Mouse (Mus musculus): ENCODE results near the gene Rhbdf1. TPM values are rescaled to one million over a fixed set of nuclear protein-coding genes. Genes with fewer than 3 reads are reported as not detected.
A peak's percentile ranks its signal among the peaks of the same experiment; 100 is the strongest.
"Not testable (repeated sequence)": the region's sequence is repeated elsewhere in the genome, so short reads cannot be mapped to it uniquely, and the experiment has no call there.

Gene Rhbdf1
- total RNA-seq, 1 experiment from 2014 or later = 22.4 TPM

DNA sequence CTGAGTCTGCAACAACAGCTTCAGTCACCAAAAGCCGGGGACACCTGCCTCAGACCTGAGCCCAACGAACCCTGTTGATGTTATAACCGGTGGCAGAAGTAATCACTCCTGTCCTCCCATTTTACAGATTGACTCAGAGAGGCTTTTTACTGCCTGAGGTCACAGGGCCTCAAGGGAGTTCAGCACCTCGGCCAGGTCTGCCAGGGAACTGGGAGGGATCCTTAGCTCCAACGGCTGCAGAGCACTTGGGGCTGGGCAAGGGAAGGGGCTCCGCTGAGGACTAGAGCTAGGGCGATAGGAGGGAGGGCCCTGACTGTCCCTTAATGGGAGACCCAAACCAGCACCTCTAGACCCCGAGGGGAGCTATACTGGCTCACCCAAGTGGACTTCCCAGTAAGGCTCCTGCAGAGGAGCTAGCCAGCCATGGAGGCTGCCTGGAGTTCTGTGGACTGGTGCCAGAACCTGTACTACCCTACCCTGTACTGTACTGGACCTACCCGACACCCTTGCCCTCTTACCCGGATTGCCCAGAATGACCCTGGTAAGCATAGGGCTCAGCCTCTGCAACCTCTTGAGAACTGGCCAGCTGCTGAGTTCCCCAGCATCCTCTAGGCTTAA lies 1.4 kb downstream of the Rhbdf1 start:
- no peak for DNase-seq

DNA sequence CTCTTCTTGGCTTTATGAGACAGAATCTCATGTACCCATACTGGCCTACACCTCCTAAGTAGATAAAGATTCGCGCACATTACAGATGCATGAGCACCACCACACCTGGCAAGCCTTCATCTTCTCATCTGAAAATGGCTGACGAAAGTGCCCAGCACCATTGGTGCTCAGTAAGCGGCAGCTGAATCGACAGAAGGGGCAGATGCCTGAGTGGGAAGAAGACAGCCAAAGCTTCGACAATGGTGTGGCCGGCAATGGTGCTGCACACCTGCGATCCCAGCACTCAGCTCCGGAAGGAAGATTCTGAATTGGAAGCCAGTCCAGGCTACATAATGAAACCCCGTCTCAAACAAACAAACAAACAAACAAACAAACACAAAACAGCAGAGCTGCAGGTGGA lies 2.8 kb downstream of the Rhbdf1 start:
- no peak for DNase-seq

DNA sequence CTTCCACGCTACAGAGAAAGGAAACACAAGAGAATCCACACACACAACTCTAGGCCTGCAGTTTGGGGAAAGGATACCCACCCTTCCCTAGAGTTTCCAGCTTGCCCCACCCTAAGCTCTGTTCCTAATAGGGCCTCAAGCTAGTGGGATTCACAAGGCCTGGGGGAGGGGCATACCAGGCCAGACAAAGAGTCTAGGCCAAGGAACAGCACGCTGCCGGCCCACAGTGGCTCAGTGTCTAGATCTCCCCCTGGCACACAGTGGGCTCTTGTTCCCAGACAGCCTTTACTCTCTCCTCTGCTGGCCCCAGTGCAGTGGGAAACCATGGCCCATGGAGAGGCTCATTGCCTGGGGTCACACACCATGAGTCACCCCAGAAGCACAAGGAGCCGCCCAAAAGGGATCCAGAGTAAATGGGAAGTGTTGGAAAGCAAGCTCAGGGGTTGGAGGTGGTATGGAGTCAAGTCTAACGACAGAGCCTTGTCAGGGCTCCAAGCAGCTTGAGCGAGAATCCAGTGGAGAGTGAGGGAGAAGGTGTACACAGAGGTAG lies 3.5 kb downstream of the Rhbdf1 start:
- no peak for DNase-seq

DNA sequence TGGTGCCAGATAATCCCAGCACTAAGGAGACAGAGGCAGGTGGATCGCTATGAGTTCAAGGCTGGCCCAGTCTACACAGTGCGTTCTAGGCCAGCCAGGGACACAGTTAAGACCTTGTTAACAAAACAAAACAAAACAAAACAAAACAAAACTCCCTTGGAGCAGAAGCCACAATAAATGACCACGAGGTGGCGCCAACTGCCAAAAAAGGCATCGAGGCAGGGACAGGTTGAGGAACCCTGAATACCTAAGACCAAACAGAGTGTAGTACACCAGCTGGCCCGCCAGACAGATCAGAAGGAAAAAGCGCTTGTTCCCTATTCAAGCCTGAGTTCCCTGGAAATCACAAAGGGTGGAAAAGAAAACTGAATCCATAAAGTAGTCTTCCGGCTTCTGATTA lies 5.2 kb downstream of the Rhbdf1 start:
- DNase-seq = peak; percentile 86

DNA sequence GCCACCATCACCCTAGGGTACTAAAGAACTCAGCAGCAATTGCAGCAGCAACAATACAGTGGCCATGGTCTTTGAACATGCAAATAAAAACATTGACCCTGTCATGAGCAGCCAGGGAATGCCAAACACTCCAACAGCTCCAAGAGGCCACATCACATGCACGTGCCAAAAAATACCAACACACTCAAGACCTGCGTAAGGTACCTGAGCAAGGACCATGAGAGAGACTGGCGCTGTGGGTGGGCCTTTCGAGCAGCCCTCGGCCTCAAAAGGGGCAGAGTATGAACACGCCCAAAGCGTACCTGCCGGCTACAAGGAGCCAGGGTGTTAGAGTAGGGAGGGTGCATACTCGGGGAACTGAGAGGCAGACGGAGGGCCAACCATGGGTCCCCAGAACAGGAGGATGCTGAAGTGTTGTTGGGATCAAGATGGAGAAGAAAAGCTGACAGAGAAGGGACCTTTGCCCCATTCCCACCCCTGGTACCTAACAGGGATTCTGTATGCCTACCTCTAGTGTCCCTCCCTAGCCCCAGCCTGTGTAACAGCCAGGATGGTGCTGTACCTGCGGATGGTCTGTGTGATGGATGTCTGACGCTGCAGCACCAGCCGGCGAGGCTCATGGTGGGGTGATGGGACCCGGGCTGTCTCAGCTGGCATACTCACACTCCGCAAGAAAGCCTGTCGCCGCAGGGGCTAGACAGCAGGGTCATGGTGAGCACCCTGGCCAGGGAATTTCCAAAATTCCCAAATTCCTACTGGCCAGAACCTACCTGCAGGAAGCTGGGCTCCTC lies 6.5 kb downstream of the Rhbdf1 start:
- DNase-seq = no peak

DNA sequence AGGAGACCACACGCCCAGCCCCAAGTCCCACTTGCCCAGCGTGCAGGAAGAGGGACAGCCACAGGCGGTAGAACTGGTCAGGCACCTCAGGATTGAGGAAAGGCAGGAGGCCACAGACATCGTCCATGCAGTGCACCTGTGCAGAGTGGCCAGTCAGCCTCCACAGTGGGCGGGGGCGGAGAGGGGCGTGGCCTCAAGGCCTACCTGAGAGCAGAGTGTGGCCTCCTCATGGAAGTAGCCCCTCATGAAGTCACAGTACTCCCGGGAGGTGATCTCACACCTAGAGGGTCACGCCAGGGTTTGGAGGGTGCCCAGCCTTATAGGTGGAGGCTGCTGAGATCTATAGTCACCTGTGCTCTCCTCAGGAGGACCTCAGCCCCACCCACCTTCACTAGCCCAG lies 11.5 kb downstream of the Rhbdf1 start:
- no peak for DNase-seq

DNA sequence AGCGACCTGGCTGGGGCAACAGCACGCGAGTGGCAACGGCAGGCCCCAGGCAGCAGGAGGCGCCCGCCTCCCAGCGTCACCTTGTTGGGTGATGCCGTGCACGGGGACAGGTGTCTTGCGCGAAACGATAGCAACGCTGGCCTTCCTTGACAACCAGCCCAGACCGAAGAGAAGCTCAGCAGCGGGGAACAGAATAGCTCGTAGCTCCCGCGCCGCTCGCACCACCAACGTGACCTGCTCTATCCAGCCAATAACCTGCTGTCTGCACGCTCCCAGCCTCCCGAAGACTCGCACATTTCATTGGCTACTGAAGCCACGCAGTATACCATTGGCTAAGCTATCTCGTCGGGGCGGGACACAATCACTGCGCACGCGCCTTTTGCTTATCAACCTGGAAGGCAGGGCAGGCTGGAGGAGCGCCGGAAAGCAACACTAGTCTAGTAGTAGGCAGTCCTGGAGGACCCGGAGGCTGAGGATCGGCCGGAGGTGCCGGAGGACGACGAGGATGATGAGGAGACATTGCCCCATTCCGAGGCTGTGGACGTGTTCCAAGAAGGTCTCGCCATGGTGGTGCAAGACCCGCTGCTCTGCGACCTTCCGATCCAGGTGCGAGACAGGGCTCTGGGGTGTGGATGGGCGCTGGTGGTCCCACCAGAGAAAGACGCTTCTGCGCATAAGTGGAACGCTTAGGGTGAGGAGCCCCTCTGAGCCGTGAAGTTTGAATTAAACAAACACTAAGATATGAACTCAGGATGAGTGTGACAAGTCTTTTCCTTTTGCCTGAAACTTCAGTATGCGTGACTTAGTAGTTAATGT lies 16.8 kb downstream of the Rhbdf1 start, which contains the start of gene Snrnp25:
Snrnp25 (plus strand) TSS at position 358 of the 816 bp plus-strand sequence.
- DNase-seq = peak; percentile 98

DNA sequence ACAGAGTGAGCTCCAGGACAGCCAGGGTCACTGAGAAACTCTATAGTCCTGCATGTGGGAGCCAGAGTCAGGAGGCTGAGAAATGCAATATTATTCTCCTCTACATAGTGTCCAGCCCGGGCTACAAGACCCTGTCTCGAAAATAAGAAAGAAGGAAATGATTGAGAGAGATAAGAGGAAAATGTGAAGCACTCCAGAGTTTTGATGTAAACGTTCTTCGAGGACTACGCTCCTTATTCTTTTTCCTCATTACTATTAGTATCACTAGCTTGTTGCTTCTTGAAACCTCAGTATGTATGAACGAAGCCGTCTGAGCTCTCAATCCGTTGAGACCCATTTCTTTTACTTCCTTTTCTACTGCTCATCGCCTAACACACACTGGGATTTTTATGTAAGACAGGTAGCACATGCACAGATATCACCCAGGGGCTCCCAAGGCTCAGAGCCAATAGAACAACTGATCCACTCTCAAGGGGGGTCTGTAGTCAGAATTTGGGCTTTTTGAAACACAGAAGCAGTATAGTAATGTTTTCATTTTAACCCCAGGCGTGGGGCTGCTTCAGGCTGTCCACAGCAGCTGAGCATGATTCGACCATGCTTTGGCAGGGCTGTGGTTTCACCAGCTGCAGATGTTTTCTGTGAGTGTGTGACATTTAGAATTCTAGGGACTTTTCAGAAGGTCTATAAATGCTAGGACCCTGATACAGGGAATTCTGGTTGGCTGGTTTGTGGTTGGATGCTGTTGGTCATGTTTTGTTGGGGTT lies 20.0 kb downstream of the Rhbdf1 start:
- DNase-seq = no peak

DNA sequence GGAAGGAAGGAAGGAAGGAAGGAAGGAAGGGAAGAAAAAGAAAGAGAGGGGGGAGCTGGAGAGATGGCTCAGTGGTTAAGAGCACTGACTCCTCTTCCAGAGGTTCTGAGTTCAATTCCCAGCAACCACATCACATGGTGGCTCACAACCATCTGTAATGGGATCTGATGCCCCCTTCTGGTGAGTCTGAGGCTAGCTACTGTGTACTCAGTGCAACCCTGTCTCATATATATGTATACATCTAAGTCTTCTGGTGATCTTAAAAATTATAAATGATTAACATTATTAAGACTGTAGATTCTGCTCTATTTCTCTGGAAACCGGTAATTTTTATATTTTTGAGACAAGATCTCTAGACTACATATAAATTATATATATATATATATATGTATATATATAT lies 21.1 kb downstream of the Rhbdf1 start:
- not testable (repeated sequence) for DNase-seq

DNA sequence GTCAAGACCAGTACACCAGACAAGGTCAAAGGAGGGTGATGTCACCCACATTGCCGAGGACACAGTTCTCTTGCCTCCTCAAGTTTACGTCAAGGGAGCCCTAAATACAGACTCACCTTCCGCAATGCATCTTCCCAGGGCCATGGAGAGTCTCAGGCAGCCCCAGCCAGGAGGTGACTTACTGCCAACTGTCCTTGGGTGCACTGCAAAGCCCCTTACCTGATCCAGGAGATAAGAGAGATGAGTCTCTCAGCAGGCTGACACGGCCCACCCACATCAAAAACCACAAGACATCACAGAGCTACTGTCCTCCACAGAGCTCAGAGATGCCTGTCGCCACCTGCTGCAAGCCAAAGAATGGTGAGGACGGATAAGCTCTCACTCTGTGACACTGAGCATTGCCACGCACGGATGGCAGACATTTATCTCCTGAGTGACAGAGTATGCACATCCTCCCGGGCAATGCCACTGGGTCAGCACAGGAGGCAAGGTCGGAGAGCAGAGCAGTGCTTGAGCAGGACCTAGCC lies 22.0 kb downstream of the Rhbdf1 start, which contains the start of gene Il9r:
Il9r (minus strand) TSS at position 205 of the 527 bp plus-strand sequence.
- DNase-seq = peak; percentile 56

DNA sequence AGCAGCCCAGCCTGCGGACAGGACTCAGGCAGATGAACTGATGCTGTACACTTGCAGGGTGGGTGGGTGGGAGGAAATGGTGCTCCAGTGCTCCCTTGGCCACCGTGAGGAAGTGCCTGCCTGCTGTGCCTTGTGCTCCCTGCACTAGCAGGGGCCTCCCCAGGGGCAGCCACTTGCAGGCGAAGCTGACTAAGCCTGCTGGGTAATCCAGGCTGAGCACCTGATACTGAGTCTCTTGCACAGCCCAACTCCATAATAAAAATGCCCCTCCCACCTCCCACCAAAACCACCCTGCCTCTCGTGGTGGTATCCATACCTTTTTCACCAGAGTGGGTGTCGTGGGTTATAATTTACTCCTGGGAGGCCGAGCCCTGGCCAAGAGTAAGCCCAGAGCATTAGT lies 22.9 kb downstream of the Rhbdf1 start:
- DNase-seq = peak; percentile 3

DNA sequence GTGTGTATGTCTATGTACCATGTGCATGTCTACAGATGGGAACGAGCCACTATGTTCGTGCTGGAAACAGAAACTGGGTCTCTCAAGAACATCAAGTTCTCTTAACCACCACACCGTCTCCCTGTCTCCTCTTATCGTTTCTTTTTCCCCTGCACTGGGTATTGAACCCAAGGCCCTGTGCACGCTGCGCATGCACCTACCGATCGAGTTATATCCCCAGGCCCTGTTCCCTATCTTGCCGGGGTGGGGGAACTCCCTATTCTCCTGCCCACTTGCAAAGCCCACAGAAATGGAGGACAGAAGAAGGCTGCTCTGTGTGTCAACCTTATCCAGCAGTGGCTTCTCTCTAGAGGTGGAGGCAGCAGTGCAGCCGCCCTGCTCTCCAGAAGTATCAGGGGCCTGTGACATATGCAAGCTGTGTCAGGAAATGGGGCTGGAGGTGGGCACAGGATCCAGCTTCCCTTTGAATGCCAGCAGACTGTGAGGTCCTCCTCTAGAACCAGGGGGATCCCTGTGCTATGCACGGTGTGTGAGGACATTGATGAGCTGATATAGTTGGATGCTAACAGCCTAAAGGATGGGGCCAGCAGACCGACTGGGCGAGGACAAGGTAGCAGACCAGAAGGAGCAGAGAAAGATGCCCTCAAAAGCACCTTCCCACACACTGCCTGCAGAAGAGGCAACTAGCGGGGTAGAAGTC lies 23.7 kb downstream of the Rhbdf1 start:
- peak; percentile 2 for DNase-seq

DNA sequence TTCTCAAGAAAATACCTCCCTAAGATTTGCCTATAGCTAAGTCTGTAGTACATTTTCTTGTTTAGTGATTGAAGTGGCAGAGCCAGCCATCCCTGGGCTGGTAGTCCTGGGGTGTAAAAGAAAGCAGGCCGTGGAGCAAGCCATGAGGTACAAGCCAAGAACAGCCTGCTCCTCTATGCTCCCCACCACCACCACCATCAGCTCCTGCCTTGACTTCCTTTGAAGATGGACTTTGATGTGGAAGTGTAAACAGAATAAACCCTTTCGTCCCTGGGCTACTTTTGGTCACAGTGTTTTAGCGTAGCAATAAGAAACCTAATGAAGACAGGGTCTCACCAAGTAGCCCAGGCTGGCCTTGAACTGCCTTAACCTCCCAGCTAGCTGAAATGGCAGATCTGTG lies 24.3 kb downstream of the Rhbdf1 start:
- peak; percentile 0 for DNase-seq

DNA sequence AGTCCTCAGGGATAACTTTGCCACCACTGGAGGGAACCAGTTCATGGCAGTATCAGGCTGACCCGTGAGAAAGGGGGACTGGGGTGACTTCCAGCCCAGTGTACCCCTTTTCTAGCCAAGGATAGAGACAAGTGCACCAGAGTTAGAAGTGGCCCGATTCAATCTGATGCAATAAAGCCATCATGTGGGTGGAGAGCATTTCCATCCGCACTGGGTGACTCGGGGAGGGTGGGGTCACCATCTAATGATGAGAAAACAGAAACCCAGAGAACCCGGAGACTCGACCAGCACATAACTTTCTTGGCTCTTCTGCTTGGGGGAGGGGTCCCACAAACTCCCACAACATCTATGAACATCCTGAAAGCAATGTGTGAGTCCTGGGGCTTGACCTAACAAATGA lies 25.4 kb downstream of the Rhbdf1 start:
- peak; percentile 2 for DNase-seq

DNA sequence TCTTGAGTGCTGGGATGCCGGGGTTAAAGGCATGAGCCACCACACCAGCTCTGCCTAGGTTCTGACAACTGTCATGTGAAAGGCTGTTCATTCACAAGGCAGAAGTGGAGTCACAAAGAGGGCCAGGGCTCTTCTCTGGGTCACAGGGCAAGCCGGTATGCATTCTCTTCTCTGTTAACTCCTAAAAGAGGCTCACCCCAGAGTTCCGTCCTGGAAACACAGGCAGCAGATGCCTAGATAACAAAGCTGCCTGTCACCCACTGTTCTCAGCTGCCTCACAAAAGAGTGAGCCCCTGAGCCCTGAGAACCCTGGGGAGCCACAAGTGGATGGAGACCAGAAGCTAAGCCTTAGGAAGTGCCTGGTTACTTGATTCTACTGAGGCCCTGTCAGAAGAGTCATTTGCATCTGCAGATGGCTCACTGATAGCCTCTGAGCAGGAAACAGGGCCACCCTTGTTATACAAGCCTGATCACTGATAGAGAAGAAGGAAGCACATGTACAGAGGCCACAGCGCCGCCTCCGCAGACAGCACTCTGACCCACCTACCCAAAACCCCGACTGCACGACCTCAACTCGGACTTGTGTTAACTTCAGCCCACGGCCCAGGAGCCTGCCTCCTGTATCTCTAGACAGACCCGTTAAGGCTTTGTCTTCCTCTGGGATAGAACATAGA lies 26.1 kb downstream of the Rhbdf1 start:
- DNase-seq = no peak

DNA sequence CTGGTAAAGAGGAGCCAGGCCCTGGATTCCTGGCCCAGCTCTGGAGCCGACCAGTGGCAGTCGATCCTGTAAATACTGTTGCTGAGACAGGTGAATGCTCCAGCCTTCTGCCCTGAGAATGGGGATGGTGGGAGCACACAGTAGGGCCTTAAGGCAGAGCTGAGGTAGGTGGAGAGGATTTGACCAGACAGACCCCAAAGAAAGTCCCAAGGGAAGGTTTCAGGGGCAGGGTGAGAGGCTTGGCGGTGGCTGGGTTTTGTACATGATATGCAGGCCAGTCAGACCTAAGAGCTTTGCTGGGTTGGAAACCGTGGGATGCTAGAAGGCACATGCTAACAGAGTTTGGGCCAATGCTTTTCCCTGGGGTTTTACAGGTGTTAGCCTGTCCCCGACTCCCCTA lies 27.5 kb downstream of the Rhbdf1 start:
- no peak for DNase-seq

DNA sequence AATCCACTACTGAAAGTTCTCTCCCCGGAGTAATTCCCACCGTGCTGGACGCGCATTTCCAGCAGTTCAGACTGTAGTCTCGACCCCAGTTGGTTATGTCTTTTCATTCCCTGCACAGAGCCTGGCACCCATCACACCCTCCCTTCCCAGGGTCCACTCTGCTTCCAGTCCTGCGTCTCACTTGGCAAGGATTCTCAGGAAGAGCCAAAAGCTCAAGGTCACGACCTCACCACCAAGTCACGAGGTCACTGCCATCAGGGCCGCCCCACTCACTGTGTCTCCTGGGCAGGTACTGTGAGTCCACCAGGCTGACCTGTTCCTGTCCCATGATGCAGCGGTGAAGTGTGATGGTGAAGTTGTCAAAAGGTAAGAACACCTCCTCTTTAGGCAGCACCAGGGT lies 28.0 kb downstream of the Rhbdf1 start:
- DNase-seq = no peak

DNA sequence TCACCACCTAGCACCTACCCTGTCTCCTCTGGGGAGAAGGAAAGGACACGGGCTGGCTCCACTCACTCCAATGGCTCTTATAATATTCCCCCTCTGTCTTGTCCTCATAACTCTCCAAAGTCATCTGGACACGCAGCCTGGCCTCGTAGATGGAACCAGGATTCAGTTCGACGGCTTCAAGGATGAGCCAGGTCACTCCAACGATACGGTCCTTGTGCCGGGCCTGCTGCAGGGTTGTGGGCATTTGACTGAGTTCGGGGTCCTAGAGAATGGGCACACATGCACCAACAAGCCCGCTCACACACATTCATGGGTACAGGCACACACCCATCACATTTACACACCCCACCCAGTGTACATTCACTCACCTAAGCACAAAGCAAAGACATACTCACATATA lies 28.9 kb downstream of the Rhbdf1 start:
- no peak for DNase-seq

DNA sequence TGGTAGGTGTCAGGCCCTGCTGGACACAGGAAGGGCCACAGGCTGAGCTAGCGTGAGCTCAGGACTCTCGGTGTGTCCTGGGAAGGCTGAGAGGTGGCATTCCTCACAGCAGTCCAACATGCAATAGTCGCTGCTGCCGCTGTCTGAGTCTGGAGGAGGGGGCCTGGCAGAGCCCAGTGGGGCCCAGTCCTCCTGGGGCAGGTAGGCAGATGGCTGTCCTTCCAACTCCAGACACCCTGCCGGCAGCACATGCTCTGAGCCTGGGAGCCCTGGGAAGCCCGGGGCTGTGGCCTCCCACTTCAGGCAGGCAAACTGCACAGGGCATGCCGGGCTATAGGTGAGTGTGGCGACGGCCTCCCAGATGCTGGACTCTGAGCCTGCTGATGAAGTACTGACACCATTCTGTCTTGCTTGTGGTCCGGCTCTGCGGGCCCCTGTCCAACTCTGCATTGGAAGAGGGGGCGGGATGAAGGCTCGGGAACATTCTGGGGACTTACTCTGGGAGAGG lies 31.4 kb downstream of the Rhbdf1 start:
- no peak for DNase-seq

DNA sequence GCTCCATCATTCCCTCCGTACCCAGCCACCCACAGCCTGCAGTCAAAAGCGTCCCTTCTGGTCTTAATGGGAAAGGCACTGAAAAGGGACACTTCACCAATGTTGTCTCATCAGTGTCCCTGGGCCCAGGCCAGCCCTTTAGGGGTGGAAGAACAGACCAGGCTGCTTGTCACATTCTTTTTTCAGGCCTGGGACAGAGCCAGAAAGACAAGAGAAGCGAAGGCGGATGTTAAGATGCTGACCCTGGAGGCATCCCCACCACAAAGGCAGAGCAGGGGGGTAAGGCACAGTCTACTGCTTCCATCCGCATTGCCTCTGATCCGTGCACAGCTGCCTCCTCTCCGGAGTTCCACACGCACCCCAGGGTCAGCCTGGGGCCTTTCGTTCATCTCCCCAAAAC lies 32.0 kb downstream of the Rhbdf1 start:
- DNase-seq = no peak

All from adrenal gland, postnatal 14 days (tissue).